Mouse (Mus musculus): Measurements from ENCODE around the gene Chd2. TPM values are rescaled to one million over a fixed set of nuclear protein-coding genes. Genes with fewer than 3 reads are reported as not detected.
A peak's percentile ranks its signal among the peaks of the same experiment; 100 is the strongest.

Gene Chd2
- polyA plus RNA-seq, 1 experiment = 5.8 TPM

GRCm38 (mm10) chr7:73411523-73411922 lies 130.1 kb downstream of the Chd2 start:
- Histone ChIP-seq H3K4me3 (ENCODE audit: insufficient read depth, poor library complexity, severe bottlenecking) (no peak overlapping the region), H3K36me3 (ENCODE audit: control insufficient read depth, insufficient read depth) (no peaks in the 10 kb centered on the region), H3K27me3 (ENCODE audit: control insufficient read depth, insufficient read depth, insufficient read length) (no peaks in the 10 kb centered on the region), H3ac (ENCODE audit: control insufficient read depth, insufficient read length, low read depth) (no peak overlapping the region), H3K79me2 (ENCODE audit: control insufficient read depth, insufficient read depth) (no peaks in the 10 kb centered on the region), H3K79me3 (ENCODE audit: low read depth) (no peaks in the 10 kb centered on the region)
- no peak for TF ChIP-seq CTCF (IDR thresholded peaks at IDR 0.05; ENCODE audit: control insufficient read depth, insufficient read depth, insufficient read length)
- TF ChIP-seq USF1 (IDR thresholded peaks at IDR 0.05; ENCODE audit: low read depth) = no peak
- TF ChIP-seq CEBPB (IDR thresholded peaks at IDR 0.05; ENCODE audit: low read depth) = no peak
- TF ChIP-seq MAX (IDR thresholded peaks at IDR 0.05) = no peak
- no peak for TF ChIP-seq FOSL1 (IDR thresholded peaks at IDR 0.05; ENCODE audit: insufficient read depth, low read length, poor library complexity, severe bottlenecking)
- TF ChIP-seq MYOD1 (IDR thresholded peaks at IDR 0.05; ENCODE audit: control insufficient read depth, insufficient read length, low read depth) = no peak
- no peak for TF ChIP-seq MYOG (IDR thresholded peaks at IDR 0.05; ENCODE audit: control insufficient read depth, extremely low read depth, insufficient read length)

DNA sequence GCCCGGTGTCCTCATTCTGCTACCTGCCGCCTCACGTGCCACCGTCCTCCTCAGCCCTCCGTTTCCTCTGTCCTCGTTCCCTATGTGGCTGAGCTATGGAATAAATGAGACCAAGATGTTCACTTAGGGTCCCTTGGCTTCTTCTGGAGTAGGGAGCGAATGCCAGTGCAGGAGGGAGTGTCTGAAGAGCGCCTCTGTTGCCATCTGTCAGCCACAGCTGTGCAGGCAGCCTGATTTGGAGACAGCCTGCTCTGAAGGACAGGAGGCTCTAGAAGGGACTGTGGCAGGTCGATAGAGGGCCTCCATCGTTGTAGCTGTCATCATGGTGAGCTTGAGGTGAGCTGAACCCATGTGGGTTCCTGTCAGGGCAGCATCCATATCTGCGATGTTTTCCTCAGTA lies 136.1 kb downstream of the Chd2 start:
- H3K4me3 ChIP-seq (ENCODE audit: insufficient read depth, poor library complexity, severe bottlenecking) = no peak overlapping the region
- no peaks in the 10 kb centered on the region for H3K27me3 ChIP-seq (ENCODE audit: control insufficient read depth, insufficient read depth, insufficient read length)
- H3K79me2 ChIP-seq (ENCODE audit: control insufficient read depth, insufficient read depth) = no peaks in the 10 kb centered on the region
- no peak for TF ChIP-seq FOSL1 (IDR thresholded peaks at IDR 0.05; ENCODE audit: insufficient read depth, low read length, poor library complexity, severe bottlenecking)
- TF ChIP-seq CTCF (IDR thresholded peaks at IDR 0.05; ENCODE audit: control insufficient read depth, insufficient read depth, insufficient read length) = no peak
- no peaks in the 10 kb centered on the region for H3K36me3 ChIP-seq (ENCODE audit: control insufficient read depth, insufficient read depth)
- no peaks in the 10 kb centered on the region for H3K79me3 ChIP-seq (ENCODE audit: low read depth)
- no peak overlapping the region for H3ac ChIP-seq (ENCODE audit: control insufficient read depth, insufficient read length, low read depth)

GRCm38 (mm10) chr7:73403538-73403937 lies 138.1 kb downstream of the Chd2 start:
- H3K4me3 ChIP-seq (ENCODE audit: insufficient read depth, poor library complexity, severe bottlenecking) = no peak overlapping the region
- TF ChIP-seq CTCF (IDR thresholded peaks at IDR 0.05; ENCODE audit: control insufficient read depth, insufficient read depth, insufficient read length) = no peak
- TF ChIP-seq MAX (IDR thresholded peaks at IDR 0.05) = no peak
- TF ChIP-seq MYOG (IDR thresholded peaks at IDR 0.05; ENCODE audit: control insufficient read depth, extremely low read depth, insufficient read length) = no peak
- no peak for TF ChIP-seq USF1 (IDR thresholded peaks at IDR 0.05; ENCODE audit: low read depth)
- no peak for TF ChIP-seq MYOD1 (IDR thresholded peaks at IDR 0.05; ENCODE audit: control insufficient read depth, insufficient read length, low read depth)
- TF ChIP-seq CEBPB (IDR thresholded peaks at IDR 0.05; ENCODE audit: low read depth) = no peak
- TF ChIP-seq FOSL1 (IDR thresholded peaks at IDR 0.05; ENCODE audit: insufficient read depth, low read length, poor library complexity, severe bottlenecking) = no peak
- no peaks in the 10 kb centered on the region for H3K36me3 ChIP-seq (ENCODE audit: control insufficient read depth, insufficient read depth)
- H3K79me2 ChIP-seq (ENCODE audit: control insufficient read depth, insufficient read depth) = no peaks in the 10 kb centered on the region
- no peaks in the 10 kb centered on the region for H3K79me3 ChIP-seq (ENCODE audit: low read depth)
- H3K27me3 ChIP-seq (ENCODE audit: control insufficient read depth, insufficient read depth, insufficient read length) = no peaks in the 10 kb centered on the region
- H3ac ChIP-seq (ENCODE audit: control insufficient read depth, insufficient read length, low read depth) = no peak overlapping the region

- no peak overlapping the region for H3K4me3 ChIP-seq (ENCODE audit: insufficient read depth, poor library complexity, severe bottlenecking)
- no peaks in the 10 kb centered on the region for H3K79me2 ChIP-seq (ENCODE audit: control insufficient read depth, insufficient read depth)
- no peaks in the 10 kb centered on the region for H3K27me3 ChIP-seq (ENCODE audit: control insufficient read depth, insufficient read depth, insufficient read length)
- H3ac ChIP-seq (ENCODE audit: control insufficient read depth, insufficient read length, low read depth) = no peak overlapping the region
- H3K36me3 ChIP-seq (ENCODE audit: control insufficient read depth, insufficient read depth) = no peaks in the 10 kb centered on the region
- TF ChIP-seq MYOG (IDR thresholded peaks at IDR 0.05; ENCODE audit: control insufficient read depth, extremely low read depth, insufficient read length) (no peak), MYOD1 (IDR thresholded peaks at IDR 0.05; ENCODE audit: control insufficient read depth, insufficient read length, low read depth) (peak; percentile 39)
- no peaks in the 10 kb centered on the region for H3K79me3 ChIP-seq (ENCODE audit: low read depth)
Observed at GRCm38 (mm10) chr7:73402671-73403070, 139.0 kb downstream of the Chd2 start.

DNA sequence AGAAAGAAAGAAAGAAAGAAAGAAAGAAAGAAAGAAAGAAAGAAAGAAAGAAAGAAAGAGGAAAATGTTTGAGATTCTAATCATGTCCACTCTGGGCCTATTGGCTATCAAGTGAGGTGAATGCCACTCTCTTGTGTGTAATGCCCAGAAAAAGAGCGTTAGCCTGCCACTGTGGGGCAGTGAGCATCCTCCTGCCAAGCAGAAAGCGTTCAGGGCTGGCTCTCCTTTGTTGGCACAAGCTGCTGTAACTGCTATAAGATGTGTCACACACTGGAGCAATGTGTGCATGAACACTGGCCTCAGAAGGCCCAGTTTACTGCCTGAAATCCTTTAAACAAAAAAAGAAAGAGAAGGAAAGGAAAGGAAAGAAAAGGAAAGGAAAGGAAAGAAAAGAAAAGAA lies 139.5 kb downstream of the Chd2 start:
- Histone ChIP-seq H3ac (ENCODE audit: control insufficient read depth, insufficient read length, low read depth) (no peak overlapping the region), H3K4me3 (ENCODE audit: insufficient read depth, poor library complexity, severe bottlenecking) (no peak overlapping the region), H3K79me2 (ENCODE audit: control insufficient read depth, insufficient read depth) (no peaks in the 10 kb centered on the region), H3K36me3 (ENCODE audit: control insufficient read depth, insufficient read depth) (no peaks in the 10 kb centered on the region), H3K79me3 (ENCODE audit: low read depth) (no peaks in the 10 kb centered on the region), H3K27me3 (ENCODE audit: control insufficient read depth, insufficient read depth, insufficient read length) (no peaks in the 10 kb centered on the region)
- TF ChIP-seq MAX (IDR thresholded peaks at IDR 0.05) (no peak), CTCF (IDR thresholded peaks at IDR 0.05; ENCODE audit: control insufficient read depth, insufficient read depth, insufficient read length) (no peak), FOSL1 (IDR thresholded peaks at IDR 0.05; ENCODE audit: insufficient read depth, low read length, poor library complexity, severe bottlenecking) (no peak), MYOG (IDR thresholded peaks at IDR 0.05; ENCODE audit: control insufficient read depth, extremely low read depth, insufficient read length) (no peak), CEBPB (IDR thresholded peaks at IDR 0.05; ENCODE audit: low read depth) (no peak), MYOD1 (IDR thresholded peaks at IDR 0.05; ENCODE audit: control insufficient read depth, insufficient read length, low read depth) (no peak), USF1 (IDR thresholded peaks at IDR 0.05; ENCODE audit: low read depth) (no peak)

DNA sequence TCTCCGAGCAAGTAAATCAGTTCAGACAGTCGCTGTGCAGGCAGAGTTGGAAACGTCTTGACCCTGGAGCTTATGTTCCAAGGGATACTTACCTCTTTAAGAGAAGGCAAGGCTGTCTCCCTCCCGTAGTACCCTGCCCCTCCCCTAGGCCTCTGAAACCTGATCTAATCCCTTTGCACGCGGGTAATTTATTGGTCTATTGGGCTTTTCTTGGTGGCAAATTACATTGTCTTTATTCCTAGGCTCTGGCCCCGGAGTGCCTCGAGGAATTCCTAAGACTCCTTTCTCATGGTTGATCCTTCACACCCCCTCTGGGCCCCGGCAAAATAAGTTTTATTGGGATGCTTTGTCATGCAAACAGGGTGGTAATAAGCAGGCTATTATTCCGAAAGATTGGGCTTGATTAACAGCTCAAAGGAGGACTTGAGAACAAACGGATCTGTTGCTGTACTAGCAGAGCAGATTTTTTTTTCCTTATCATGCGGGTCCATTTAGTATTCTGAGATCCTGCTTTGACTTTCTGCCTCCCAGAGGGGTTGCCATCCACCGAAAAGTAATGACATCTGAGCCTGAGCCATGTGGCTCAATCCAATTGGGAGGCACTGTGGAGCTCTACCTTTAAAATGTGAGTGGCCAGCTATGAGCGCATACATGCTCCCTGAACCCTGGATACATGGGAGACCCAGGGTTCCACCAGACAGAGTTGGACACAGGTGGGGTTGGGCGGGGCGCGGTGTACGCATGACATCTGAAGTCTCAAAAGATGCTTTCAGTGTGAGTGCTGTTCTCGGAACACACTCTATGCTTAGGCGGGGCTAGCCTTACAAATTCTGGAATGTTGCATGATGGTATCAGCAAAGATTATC lies 141.3 kb downstream of the Chd2 start:
- Histone ChIP-seq H3K4me3 (ENCODE audit: insufficient read depth, poor library complexity, severe bottlenecking) (no peak overlapping the region), H3K79me3 (ENCODE audit: low read depth) (no peaks in the 10 kb centered on the region), H3ac (ENCODE audit: control insufficient read depth, insufficient read length, low read depth) (peak overlapping the region; percentile 15), H3K79me2 (ENCODE audit: control insufficient read depth, insufficient read depth) (no peaks in the 10 kb centered on the region), H3K27me3 (ENCODE audit: control insufficient read depth, insufficient read depth, insufficient read length) (no peaks in the 10 kb centered on the region), H3K36me3 (ENCODE audit: control insufficient read depth, insufficient read depth) (no peaks in the 10 kb centered on the region)
- TF ChIP-seq FOSL1 (IDR thresholded peaks at IDR 0.05; ENCODE audit: insufficient read depth, low read length, poor library complexity, severe bottlenecking) (no peak), USF1 (IDR thresholded peaks at IDR 0.05; ENCODE audit: low read depth) (no peak), CEBPB (IDR thresholded peaks at IDR 0.05; ENCODE audit: low read depth) (no peak), MYOG (IDR thresholded peaks at IDR 0.05; ENCODE audit: control insufficient read depth, extremely low read depth, insufficient read length) (no peak), MYOD1 (IDR thresholded peaks at IDR 0.05; ENCODE audit: control insufficient read depth, insufficient read length, low read depth) (no peak), CTCF (IDR thresholded peaks at IDR 0.05; ENCODE audit: control insufficient read depth, insufficient read depth, insufficient read length) (no peak), MAX (IDR thresholded peaks at IDR 0.05) (no peak)
